Mouse (Mus musculus) embryonic fibroblast, embryonic 13.5 days (primary cell): ENCODE data around the gene Zfp948. TPM values are rescaled to one million over a fixed set of nuclear protein-coding genes. Genes with fewer than 3 reads are reported as not detected.

Source experiments
- H3K27ac ChIP-seq: 2 replicates; pipeline ENCODE4 v1.5.1; 2012; ENCODE audit warnings: low read length, control low read depth, inconsistent platforms; ENCODE audit not compliant: insufficient read depth
- H3K4me1 ChIP-seq: 2 replicates; pipeline ENCODE4 v1.6.1; 2011; ENCODE audit warnings: low read length; ENCODE audit not compliant: control insufficient read depth, insufficient read depth
- H3K4me3 ChIP-seq: 2 replicates; pipeline ENCODE4 v1.5.1; 2011; ENCODE audit warnings: mild to moderate bottlenecking, control low read depth, low read length; ENCODE audit not compliant: insufficient read depth
- CTCF ChIP-seq: IDR thresholded peaks from 2 replicates; pipeline ENCODE4 v1.5.1; 2011; ENCODE audit warnings: mild to moderate bottlenecking, control low read depth, low read length, moderate library complexity, borderline replicate concordance; ENCODE audit not compliant: insufficient read depth
- POLR2A ChIP-seq: IDR thresholded peaks from 2 replicates; pipeline ENCODE4 v1.6.1; 2011; ENCODE audit warnings: low read depth, mild to moderate bottlenecking, control low read depth, low read length, moderate library complexity
- polyA plus RNA-seq: library from polyadenylated mRNA; stranded (reverse); fragments of >200 nt; gene quantifications from 2 replicates; pipeline ENCODE4 v1.2.4, GENCODE M21; 2011; ENCODE audit warnings: low read depth; ENCODE audit not compliant: missing spikeins, insufficient read length

Gene Zfp948
- polyA plus RNA-seq, 1 experiment = 28.2 TPM

DNA sequence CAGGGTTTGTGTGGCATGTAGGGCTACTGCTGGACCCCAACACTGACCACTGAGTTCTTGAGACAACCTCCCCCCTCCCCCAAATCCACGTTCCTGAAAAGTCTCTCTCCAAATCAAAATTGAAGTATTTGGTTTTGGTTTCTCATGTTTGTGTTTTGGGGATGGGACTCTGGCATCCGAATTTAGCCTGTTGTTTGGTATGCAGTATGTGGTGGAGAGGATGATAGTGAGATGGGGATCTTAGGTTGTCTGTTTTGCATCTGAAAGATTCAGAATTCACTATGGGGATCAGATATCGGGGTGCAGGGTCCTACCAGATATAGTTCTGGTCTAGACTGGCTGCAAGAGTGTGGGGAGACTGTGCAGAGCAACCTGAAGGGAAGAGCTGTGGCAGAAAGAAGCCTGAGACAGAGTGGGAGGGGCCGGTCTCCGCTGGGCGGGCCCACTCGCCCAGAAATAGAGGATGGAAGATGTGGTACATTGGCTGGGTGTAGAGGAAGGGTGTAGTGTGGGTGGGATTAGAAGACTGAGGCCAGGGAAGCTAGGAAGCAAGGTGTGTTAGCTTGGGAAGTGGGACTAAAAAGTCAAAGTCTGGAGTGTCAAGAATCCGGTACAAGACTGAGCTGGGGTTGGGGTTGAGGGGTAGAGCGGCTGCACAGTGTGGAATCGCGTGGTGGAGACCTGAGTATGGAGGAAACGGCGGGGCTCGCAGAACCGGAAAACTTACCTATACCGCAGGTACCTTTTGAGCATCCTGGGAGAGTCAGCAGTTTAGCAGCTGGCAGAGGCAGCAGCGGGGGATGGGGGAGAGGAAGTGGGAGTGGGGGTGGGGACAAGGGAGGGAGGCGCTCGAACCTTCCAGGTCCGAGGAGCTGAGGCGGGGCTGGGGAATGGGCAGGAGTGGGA lies 31.5 kb upstream of the Zfp948 start, which contains the start of gene Zfp52:
TSS of gene Zfp52 (plus strand) at position 444 of the 906 bp plus-strand sequence.
- TF ChIP-seq POLR2A (peak; percentile 80), CTCF (no peak)
- Histone ChIP-seq H3K4me1 (peaks cover 6% of the 10 kb centered on the region), H3K4me3 (peak within 1 kb of the TSS; percentile 84), H3K27ac (peak within 1 kb of the TSS; percentile 87)

DNA sequence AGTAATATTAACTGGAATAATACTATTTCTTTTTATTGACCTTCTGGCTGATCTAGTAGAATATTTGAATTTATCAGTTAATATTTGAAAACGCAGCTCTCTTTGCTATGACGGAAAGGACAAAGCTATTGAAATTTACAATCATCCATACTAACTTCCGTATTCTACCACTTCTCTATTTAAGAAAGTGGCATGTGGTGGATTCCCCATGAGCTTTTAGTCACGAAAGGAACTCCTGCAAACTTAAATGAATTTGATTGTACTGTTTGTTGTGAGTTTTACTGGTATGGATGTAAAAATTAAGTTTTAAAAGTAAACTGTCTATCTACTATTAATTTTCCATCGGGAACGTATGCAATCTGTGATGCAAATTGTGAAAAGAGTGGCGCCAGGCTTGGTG lies 30.7 kb upstream of the Zfp948 start:
- TF ChIP-seq POLR2A (no peak), CTCF (no peak)
- peak overlapping the region; percentile 84 for H3K4me3 ChIP-seq
- peak overlapping the region; percentile 79 for H3K27ac ChIP-seq
- H3K4me1 ChIP-seq = peaks cover 6% of the 10 kb centered on the region

DNA sequence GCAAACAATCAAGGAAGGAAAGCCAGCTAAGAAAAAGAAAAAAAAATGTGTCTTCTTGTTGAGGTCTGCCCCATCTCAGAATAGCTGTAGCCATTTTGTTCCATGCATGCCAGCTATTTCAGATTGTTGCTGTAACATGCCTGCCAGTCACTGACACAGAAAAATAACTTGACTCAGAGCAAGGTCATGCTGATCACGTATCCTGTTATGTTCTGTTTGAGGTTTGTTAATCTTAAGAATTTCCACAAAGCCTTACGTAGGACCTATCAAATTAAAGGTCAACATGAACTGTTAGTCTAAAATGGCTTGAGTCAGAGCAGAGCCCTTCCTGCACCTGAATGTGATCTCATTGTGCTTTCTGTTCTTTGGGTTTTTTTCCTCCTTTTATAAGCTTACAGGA lies 30.1 kb upstream of the Zfp948 start:
- Histone ChIP-seq H3K27ac (peak overlapping the region; percentile 79), H3K4me1 (peaks cover 6% of the 10 kb centered on the region), H3K4me3 (peak overlapping the region; percentile 31; the same call in 1 of the 2 replicates)
- no peak for TF ChIP-seq CTCF
- no peak for TF ChIP-seq POLR2A

GRCm38 (mm10) chr17:21557831-21558230 lies 9.0 kb upstream of the Zfp948 start:
- TF ChIP-seq CTCF (no peak), POLR2A (no peak)
- Histone ChIP-seq H3K27ac (no peak overlapping the region), H3K4me1 (no peaks in the 10 kb centered on the region), H3K4me3 (no peak overlapping the region)

DNA sequence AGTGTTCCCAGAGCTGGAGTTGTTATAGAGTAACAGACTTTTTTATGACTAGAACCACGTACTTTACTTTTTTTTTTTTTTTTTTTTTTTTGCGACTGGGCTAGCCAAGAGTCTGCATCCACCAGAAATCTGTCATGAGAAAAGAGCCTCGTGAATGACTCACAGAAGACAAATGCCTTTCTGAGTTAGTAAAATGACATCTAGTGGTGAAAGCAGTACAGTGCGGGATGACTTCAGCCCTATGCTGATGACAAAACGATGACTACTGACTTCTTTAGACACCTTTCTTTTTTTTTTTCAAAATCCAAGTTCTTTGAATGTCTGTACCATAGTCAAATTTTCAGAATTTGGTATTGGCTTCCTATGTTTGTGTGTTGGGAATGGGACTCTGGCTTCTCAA lies 588 bp upstream of the Zfp948 start:
- Histone ChIP-seq H3K4me3 (peak overlapping the region; percentile 15; the same call in 1 of the 2 replicates), H3K27ac (peak overlapping the region; percentile 77), H3K4me1 (peaks cover 5% of the 10 kb centered on the region)
- TF ChIP-seq CTCF (no peak), POLR2A (no peak)

DNA sequence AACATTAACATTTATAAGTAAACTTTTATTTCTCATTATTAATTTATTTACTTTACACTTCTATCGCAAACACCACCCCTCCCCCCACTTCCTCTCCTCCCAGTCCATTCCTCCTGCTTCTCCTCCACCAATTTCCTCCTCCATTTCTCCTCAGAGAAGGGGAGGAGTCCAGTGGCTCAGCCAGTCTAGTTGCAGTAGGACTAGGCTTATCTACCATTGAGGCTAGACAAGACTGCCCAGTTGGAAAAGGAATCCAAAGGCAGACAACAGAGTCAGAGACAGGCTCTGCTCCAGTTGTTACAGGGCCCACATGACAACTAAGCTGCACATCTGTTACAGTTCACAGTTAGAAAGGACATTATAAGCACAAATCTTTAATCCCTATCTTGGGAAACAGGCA lies 888 bp downstream of the Zfp948 start:
- H3K4me1 ChIP-seq = peaks cover 5% of the 10 kb centered on the region
- no peak overlapping the region for H3K27ac ChIP-seq
- peak; percentile 51; the same call in 1 of the 2 replicates for TF ChIP-seq POLR2A
- TF ChIP-seq CTCF = no peak
- peak overlapping the region; percentile 36 for H3K4me3 ChIP-seq

- no peaks in the 10 kb centered on the region for H3K4me1 ChIP-seq
- no peak for TF ChIP-seq POLR2A
- no peak for TF ChIP-seq CTCF
- H3K4me3 ChIP-seq = no peak overlapping the region
- no peak overlapping the region for H3K27ac ChIP-seq
These were observed 12.3 kb downstream of the Zfp948 start for GRCm38 (mm10) chr17:21579080-21579479.

DNA sequence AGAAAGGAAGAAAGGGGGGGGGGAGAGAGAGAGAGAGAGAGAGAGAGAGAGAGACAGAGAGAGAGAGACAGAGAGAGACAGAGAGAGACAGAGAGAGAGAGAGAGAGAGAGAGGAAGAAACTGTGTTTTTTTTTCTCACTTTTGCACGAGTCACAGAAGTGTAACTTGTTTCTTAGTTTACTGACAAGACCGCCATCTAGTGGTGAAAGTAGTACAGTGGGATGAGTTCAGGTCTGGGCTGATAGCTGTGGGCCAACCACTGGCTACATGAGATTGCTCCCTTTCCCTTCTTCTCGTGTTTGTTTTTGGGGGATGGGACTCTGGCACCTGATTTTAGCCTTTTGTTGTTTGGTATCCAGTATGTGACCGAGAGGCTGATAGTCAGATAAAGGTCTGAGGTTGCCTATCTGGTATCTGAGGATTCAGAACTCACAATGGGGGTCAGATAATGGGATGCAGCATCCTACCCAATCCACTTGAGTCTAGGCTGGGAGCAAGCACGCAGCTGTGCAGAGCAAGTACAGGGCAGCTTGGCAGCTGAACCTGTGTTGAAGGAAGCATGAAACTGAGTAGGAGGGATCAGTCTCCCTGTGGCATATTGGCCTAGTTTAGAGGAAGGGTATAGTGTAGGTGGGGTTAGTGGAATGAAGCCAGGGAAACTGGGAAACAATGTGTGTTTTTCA lies 12.8 kb downstream of the Zfp948 start:
- no peak overlapping the region for H3K4me3 ChIP-seq
- no peaks in the 10 kb centered on the region for H3K4me1 ChIP-seq
- H3K27ac ChIP-seq = no peak overlapping the region
- TF ChIP-seq POLR2A (no peak), CTCF (0 out of 2 replicates have a peak, but pooled peaks have one; percentile 4)

GRCm38 (mm10) chr17:21585521-21585920 lies 18.7 kb downstream of the Zfp948 start:
- Histone ChIP-seq H3K4me3 (no peak overlapping the region), H3K27ac (no peak overlapping the region), H3K4me1 (0 out of 2 replicates have a peak, but pooled peaks cover 4% of the 10 kb centered on the region)
- TF ChIP-seq CTCF = no peak
